Mouse (Mus musculus) embryonic fibroblast, embryonic 13.5 days (primary cell): ENCODE data around the gene Rtkn2. TPM values are rescaled to one million over a fixed set of nuclear protein-coding genes. Genes with fewer than 3 reads are reported as not detected.

Source experiments
- H3K27ac ChIP-seq: 2 replicates; pipeline ENCODE4 v1.5.1; 2012; ENCODE audit warnings: low read length, control low read depth, inconsistent platforms; ENCODE audit not compliant: insufficient read depth
- H3K4me1 ChIP-seq: 2 replicates; pipeline ENCODE4 v1.6.1; 2011; ENCODE audit warnings: low read length; ENCODE audit not compliant: control insufficient read depth, insufficient read depth
- H3K4me3 ChIP-seq: 2 replicates; pipeline ENCODE4 v1.5.1; 2011; ENCODE audit warnings: mild to moderate bottlenecking, control low read depth, low read length; ENCODE audit not compliant: insufficient read depth
- CTCF ChIP-seq: IDR thresholded peaks from 2 replicates; pipeline ENCODE4 v1.5.1; 2011; ENCODE audit warnings: mild to moderate bottlenecking, control low read depth, low read length, moderate library complexity, borderline replicate concordance; ENCODE audit not compliant: insufficient read depth
- POLR2A ChIP-seq: IDR thresholded peaks from 2 replicates; pipeline ENCODE4 v1.6.1; 2011; ENCODE audit warnings: low read depth, mild to moderate bottlenecking, control low read depth, low read length, moderate library complexity
- polyA plus RNA-seq: library from polyadenylated mRNA; stranded (reverse); fragments of >200 nt; gene quantifications from 2 replicates; pipeline ENCODE4 v1.2.4, GENCODE M21; 2011; ENCODE audit warnings: low read depth; ENCODE audit not compliant: missing spikeins, insufficient read length

Gene Rtkn2
- polyA plus RNA-seq, 1 experiment = 3.0 TPM

DNA sequence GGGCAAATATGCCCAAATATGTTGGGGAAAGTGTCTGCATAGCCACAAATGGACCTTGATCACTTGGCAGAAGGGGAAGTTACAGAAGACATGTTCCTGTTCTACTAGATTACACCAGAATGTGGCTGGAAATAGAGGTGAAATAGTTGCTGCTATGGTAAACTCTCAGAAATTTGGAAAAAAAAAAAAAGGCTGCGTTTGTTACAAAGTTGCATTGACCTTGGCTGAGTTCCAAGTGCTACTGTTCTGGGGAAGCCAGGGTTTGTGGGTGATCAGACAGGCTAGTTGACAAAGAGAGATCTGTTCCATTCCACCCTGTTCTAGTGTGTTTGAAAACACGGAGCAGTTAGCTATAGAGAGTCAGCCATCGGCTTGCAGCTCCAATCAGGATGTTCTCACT, 19.4 kb upstream of the Rtkn2 start:
- Histone ChIP-seq H3K4me1 (no peaks in the 10 kb centered on the region), H3K4me3 (no peak overlapping the region), H3K27ac (no peak overlapping the region)
- no peak for TF ChIP-seq POLR2A
- no peak for TF ChIP-seq CTCF

DNA sequence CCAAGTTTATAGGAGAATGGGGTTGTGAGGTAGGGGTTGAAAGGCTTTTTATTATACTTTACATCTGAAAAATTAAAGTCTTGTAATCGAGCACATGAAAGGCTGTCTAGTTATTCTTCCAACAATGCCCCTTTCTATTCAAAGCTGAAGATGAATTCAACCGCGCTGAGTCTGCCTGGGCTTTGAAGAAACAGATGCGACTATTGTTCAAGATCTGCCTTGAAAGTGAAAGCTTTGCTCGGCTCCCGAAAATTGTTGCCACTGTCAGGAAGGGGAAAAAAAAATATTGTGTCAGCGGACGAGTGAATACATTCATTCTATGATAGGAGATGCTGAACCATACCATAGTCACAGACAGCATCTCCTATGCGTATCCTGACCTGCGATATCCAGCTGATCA, 16.9 kb upstream of the Rtkn2 start:
- TF ChIP-seq CTCF (no peak), POLR2A (no peak)
- Histone ChIP-seq H3K4me3 (no peak overlapping the region), H3K27ac (no peak overlapping the region), H3K4me1 (no peaks in the 10 kb centered on the region)

DNA sequence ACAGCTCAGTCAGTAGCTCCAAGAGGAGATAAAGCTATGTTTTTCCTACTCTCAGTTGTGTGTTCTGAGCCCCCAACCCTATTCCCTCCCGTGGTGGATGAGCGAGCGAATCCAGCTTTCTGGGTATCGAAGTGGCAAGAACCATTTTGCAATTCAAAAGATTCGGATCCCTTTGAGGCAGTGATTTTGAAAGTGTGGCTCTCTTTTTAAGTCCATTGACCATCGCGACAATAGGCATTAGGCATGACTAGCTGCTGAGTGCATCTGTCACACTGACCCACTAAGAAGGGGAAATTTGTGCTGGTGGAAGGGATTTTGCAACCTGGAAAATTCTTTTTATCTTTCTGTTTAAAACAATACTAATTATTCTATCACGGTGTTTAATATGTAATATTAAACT, 15.3 kb upstream of the Rtkn2 start:
- TF ChIP-seq CTCF (no peak), POLR2A (no peak)
- Histone ChIP-seq H3K4me3 (no peak overlapping the region), H3K4me1 (no peaks in the 10 kb centered on the region), H3K27ac (no peak overlapping the region)

DNA sequence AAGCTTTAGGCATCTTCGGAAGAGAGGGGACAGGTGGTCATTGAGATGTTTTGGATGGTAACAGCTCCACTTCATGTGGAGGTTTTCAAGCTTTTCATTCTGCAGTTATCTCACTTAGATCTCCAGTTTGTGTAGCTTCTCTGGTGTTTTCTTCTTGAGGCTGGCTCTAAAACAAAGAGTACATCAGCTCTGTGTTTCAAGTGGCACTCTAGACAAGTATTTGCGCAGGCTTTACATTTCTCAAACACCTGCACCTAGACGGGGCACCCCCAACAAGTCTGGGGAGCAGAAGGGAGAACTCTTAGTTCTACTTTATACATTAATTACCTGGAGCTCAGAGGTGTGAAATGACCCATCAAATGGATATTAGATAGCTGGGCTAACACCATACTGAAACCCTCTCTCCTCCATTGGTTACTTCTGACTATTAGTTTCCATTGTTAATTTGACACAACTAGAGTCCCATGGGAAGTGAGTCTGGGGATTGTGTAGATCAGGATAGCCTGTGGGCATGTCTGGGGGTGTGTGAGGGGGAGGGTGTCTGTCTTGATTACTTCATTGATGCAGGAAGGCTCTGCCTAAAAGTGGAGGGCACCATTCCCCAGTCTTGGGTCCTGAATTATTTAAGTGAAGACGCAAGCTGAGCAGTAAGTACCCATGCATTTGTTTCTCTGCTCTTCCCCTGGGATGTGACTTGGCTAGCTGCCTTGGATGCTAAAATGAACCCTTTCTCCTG, 14.0 kb upstream of the Rtkn2 start:
- no peak for TF ChIP-seq POLR2A
- TF ChIP-seq CTCF = no peak
- H3K27ac ChIP-seq = no peak overlapping the region
- H3K4me3 ChIP-seq = no peak overlapping the region
- H3K4me1 ChIP-seq = no peaks in the 10 kb centered on the region

DNA sequence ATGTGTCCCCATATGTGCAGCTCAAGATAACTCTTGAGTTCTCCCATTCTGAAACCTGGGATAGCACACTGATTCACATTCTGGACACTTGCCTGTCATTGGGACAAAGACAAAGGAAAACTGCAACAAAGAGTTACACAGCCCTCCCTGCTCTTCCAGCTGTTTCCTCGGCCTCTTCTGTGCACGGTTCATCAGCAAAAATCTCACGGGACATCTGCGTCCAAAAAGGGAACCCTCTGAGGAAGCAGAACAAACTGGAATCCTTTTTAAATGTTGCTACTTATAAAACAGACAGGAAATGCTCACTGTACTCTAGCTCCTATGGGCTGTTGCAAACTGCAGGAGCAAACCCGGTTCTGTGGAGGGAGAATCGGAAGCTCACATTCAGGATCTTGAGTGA, 13.3 kb upstream of the Rtkn2 start:
- TF ChIP-seq CTCF = no peak
- no peak for TF ChIP-seq POLR2A
- H3K4me1 ChIP-seq = no peaks in the 10 kb centered on the region
- H3K27ac ChIP-seq = no peak overlapping the region
- H3K4me3 ChIP-seq = no peak overlapping the region

DNA sequence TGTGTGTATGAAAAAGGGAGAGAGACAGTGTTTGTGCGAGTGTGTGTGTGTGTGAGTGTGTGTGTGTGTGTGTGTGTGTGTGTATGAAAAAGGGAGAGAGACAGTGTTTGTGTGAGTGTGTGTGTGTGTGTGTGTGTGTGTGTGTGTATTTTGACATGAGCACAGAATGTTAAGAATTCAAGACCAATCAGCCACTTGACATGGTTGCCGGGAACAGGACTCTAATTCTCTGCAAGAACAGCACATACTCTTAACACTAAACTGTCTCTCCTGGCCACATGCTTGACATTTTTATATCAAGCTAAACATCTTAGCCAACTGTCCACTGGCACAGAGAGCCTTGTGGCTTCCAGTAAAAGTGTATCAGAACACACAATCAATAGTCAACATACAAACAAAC, 12.4 kb upstream of the Rtkn2 start:
- TF ChIP-seq CTCF = no peak
- TF ChIP-seq POLR2A = no peak
- H3K4me3 ChIP-seq = no peak overlapping the region
- no peak overlapping the region for H3K27ac ChIP-seq
- H3K4me1 ChIP-seq = peaks cover 5% of the 10 kb centered on the region

DNA sequence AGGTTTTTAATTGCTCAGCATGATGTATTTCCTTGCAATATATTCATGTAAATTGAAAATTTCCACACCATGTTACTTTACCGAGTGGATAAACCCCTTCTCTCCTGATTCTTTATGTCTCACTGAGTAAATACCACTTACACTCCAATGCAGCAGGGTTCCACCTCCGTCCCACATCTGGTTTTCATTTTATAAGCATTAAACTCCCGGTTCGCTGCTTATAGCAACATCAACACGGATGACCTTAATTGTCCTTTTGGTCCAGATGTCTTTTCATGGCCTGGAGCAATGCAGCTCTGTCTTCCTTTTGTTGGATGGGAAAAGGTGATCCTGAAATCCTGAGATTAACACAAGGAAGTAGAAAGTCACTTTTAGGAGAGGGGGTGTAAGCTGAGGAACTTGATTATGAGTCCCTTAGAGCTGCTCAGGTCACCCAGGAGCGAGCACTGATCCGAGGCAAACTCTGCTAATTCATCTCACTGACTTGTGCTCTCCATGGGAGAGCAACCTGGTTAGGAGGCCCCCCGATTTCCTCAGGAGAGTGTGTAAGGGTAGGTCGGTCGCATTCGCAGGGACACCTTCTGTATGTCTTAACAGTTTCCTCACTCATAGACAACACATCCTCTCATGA, 8.1 kb upstream of the Rtkn2 start:
- Histone ChIP-seq H3K4me3 (no peak overlapping the region), H3K4me1 (peaks cover 5% of the 10 kb centered on the region), H3K27ac (no peak overlapping the region)
- no peak for TF ChIP-seq CTCF
- no peak for TF ChIP-seq POLR2A

DNA sequence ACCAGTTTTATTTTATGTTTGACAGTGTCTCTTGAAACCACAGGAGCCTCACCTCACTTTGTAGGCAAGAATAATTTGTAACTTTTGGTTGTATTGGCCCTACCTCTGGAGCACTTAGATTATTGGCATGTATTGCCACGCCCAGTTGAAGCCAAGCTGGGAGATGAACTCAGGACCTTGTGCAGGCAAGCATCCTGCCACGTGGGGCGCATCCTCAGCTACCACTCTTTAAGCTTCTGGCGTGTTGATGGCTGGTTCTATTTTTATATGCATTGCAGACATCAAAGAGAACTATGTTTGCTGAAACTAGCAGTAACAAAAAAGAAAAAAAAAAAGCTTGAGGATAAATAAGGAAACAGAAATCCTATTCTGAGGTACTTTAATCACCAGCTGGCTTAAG, 2.1 kb upstream of the Rtkn2 start:
- H3K27ac ChIP-seq = no peak overlapping the region
- H3K4me1 ChIP-seq = no peaks in the 10 kb centered on the region
- no peak for TF ChIP-seq CTCF
- TF ChIP-seq POLR2A = no peak
- H3K4me3 ChIP-seq = no peak overlapping the region

DNA sequence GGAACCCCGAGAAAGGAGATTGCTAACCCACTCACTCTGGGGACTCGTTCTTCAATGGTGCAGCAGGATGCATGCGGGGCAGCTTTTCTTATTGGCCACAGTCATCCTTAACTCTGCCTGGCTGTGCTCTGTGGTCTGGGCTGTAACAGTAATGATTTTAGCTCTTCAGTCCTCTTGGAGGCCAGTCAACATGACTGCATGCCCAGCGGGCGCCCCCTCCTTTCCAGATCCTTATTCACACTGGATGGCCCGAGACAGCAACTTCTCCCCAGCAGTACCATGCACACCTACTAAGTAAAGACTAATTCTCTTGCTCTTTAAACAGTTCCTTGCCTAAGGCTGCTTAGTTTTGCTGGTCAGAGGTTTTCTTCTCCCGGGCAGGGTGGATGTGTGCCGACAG, 4.4 kb downstream of the Rtkn2 start:
- H3K27ac ChIP-seq = no peak overlapping the region; the same call in 1 of the 2 replicates
- no peak overlapping the region for H3K4me3 ChIP-seq
- TF ChIP-seq POLR2A (no peak), CTCF (no peak)
- peaks cover 4% of the 10 kb centered on the region; the same call in 1 of the 2 replicates for H3K4me1 ChIP-seq

DNA sequence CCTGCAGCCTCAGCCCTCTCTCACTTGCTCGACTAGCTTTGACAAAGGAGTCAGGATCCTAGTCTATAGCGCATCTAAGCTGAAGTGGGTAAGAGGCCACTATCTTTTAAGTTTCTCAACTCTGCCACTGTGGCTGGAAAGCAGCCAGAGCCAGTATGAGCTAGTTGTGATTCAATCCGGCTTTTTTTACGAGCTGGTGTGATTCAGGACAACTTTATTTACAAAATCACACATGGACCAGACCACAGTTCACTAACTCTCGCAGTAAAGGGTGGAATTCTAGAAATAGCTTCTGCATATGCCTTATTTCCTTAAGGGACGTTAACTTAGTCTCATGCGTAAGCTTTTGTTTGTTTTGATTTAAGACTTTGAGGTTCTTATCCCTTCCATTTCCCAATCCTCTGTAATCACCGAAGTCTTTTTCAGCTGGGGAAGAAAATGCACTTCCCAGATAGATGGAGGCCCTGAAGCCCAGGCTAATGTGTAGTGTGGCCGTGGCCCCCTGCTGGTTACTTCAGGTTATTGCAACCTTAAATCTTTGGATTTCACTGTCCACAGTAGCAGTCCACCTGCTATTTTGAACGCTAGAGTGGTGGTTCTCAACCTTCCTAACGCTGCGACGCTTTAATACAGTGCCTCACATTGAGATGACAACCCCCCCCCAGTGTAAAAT, 5.0 kb downstream of the Rtkn2 start:
- 0 out of 2 replicates have a peak, but pooled peaks have one; percentile 39 for TF ChIP-seq CTCF
- no peak for TF ChIP-seq POLR2A
- Histone ChIP-seq H3K4me3 (no peak overlapping the region), H3K27ac (peak overlapping the region; percentile 54), H3K4me1 (peaks cover 4% of the 10 kb centered on the region; the same call in 1 of the 2 replicates)
